Mouse (Mus musculus) 3T3-L1 (cell line): ENCODE data around the gene Phb2.

Experiments
- DNase-seq: peaks from one replicate; pipeline ENCODE4 v3.0.0-alpha.2; 2015; ENCODE audit warnings: low read depth, low spot score

Gene Phb2

DNA sequence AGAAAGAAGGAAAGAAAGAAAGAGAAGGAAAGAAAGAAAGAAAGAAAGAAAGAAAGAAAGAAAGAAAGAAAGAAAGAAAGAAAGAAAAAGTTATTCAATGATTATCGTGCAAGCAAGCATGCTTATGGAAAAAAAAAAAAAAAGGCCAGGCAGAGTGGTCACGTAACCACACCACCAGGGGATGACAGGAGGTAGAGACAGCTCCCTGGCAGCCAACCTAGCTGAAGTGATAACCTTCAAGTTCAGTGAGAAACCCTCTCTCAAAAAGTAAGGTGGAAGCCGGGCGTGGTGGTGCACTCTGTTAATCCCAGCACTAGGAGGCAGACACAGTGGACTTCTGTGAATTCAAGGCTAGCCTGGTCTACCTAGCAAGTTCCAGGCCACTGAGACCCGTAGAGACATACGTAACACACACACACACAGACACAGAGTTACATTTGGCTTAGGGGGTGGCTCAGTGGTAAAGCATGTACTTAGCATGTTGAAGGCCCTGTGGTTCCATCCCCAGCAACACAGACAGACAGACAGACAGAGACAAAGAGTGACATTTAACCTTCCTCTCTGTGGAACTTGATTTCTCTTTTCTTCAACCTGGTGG lies 10.8 kb downstream of the Phb2 start:
- DNase-seq: no peak

DNA sequence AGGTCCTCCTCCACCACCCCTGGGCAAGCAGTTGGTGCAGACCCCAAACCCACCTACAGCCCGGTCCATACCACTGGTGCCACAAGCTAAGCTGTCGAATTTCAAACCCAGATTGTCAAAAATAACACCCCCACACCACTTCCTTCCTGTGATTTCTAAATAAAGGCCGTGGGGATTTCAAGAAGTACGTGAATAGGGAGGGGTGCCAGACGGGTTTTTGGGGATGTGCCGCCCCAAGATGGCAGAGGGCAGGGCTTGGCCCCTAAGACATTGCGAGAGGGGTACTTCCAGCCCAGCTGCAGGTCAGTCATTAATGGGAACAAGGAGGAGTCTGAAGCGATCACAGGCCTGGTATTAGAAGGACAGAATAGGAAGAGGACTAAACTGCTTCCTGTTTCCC lies 11.4 kb downstream of the Phb2 start:
- no peak for DNase-seq

DNA sequence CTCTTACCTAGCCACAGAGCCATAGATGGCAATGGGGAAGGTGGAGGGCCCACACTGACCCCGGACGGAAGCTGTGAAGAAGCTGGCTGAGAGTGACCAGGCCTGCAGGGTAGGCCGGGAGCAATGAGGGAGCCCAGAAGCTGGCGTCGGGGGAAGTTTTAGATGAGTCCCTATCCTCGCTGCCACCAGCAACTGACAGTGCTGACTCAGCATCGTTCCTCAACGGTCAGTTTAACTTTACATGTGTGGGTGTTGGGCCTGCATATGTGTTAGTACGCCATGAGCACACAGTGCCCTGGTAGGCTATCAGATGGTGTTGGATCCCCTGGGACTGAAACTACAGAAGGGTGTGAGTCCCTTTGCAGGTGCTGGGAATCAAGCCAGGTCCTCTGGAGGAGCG lies 12.3 kb downstream of the Phb2 start:
- no peak for DNase-seq

DNA sequence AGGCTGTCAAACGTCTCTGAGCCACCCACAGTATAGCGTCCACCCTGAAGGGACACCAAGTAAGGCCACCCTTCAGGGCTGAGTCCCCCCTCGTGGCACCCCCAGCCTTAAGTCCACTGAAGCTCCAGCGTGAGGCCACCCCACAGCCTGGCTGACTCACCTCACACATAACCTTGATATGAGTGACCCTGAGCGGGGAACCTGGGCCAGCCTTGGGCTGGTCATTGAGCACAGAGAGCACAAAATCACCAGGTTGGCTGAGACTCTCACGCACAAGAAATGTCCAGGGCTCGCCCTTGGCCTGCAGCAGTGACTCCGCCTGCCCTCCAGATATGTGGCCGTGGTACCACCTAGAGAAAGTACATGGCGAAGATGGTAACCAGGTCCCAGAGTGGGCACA lies 16.5 kb downstream of the Phb2 start:
- DNase-seq: no peak

DNA sequence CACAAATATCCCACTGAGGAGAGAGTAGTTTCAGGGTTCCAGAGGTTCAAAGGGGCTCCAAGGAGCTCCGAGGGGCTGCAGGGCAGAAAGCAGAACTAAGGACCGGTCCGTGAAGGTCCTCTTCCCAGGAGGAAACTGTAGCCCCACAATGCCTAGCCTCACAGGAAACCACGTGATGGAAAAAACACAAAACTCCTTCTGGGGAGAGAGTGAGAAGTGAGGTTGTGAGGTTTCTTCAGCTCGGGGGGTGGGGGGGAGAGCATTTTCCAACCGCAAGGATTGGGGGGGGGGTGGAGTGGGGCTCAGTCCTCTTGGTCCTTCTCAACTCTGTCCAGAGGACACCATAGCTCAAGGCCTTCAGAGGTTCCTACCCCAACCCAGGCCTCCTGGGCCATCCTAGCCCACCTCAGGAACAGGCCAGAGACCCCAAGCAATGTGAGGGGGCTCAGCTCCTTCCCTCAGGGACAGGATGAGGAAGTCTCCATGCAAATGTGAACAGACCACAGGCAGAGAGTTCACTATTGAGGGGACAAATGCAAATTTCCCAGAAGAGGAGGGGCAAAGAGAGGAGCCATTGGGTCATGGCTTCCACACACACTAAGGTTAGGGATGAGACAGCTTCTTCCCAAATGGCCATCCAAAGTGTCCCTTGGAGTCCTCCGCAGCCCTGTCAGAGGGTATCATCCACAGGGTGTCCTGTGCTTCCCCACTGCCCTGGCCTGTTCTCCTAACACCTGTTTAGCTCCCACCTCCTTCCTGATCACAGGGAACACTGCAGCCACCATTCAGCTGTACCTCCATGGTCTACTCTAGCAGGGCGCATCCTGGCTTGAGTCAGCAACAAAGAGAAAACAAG lies 17.9 kb downstream of the Phb2 start:
- no peak for DNase-seq

DNA sequence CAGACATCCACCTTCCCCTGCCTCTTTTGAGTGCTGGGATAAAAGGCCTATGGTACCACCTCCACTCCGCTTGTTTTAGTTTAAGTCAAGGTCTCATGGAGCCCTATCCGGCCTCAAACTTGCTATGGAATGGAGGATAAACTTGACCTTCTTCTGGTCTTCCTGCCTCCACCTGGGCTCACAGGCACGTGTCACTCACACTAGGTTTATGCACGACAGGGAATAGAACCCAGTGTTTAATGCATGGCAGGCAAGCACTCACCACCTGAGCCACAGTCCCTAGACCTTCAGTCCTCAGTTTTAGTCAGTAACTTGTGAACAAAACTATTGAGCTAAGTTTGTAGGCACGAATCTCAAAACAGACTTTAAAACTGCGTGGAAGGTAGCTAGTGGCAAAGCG lies 18.9 kb downstream of the Phb2 start:
- DNase-seq: no peak

DNA sequence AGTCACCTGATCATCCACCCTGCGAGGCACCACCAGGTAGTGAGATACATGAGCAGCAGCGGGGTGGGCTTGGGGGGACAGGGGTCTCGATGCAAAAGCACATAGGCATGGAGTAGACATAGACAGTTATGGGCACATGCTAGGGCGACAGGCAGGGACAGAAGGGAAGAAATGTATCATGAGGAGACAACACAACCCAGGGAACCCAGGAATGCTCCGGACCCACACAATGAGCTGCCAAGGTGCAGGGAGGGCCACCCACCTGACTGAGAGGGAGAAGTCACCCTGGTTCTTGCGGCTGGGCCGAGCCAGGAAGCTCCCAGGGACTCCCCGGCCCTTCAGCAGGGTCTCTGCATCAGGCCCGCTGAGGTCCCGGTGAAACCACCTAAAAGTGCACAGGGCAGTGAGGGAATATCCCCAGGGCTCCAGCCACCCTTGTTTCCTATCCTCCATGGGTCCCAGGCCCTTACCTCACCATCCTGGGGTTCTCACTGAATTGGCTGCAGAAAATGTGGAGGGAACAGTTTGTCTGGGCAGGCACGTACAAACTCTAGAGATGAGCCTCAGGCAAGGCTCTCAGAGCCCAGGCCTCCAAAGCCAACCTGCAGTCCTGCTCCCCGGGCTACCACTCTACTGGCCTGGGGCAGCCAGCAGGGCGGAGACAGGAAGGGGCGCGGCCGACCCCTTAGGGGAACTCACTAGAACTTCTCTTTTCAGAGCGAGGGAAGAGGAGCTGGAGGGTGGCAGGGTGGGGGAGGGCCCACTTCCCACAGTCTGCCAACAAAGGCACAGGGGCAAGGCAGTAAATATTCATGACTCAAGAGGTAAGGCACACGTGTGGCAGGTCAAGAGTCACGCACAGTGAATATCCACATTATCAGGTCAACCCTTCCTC lies 20.6 kb downstream of the Phb2 start:
- DNase-seq: no peak

DNA sequence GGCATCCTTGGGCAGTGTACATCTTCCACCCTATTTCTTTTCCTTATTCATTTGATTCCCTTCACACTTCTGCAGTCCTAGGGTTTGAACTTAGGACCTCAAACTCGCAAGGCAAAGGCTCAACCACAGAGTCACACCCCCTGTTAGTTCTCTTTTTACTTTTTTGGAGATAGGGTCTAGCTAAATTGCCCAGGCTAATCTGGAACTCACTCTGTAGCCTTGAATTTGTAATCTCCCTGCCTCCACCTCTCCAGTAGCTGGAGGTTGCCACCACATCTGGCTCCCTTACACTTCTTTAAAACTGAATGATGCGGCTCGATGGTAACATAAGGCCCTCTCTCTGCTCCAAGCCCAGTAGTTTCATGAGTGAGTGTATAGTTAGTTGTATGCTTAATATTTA lies 22.3 kb downstream of the Phb2 start:
- no peak for DNase-seq

DNA sequence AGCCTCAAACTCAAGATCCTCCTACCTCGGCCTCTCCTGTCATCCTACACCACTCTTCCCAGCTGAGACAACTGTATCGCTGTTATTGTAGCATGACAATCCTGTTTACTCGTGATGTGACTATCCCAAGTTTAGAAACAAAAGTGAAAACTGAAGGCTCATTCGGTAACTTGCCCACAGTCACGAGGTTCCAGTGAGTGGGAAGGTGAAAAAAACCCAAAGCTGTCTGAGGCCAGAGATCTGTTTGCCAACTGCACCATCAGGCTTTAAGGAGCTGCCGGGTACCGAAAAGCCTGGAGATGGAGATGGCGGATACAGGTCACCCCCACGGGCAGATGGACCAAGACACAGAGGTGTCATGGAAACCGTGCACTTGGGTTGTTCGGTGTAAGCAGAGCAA lies 24.9 kb downstream of the Phb2 start:
- no peak for DNase-seq

DNA sequence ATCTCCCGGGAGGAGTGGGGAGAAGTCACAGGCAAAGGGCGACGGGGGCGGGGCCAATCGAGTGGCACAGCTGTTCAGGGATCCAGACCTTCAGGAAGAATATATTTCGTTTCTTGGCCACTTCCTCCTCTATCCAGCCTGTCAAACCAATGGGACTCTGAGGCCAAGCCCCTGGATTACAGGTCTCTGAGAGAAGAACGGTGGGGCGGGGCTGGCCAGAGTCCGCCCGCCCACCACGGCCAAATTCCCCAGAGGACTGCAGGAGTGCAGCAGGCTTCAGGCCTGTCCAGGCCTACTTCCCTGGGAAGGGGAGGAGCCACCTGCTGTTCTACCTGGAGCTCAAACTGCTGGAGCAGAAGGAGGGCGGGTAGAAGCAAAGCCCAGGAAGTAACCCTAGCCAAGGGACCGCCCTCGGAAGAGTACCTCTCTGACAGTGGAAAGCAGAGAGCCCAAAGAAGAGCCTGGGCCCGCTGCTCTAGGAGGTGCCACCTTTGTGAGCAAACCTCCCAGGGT lies 26.4 kb downstream of the Phb2 start, which contains the start of gene Ptpn6:
Gene Ptpn6, minus strand, starts transcription at position 204 of the 513 bp plus-strand sequence.
- DNase-seq: peak; percentile 38

DNA sequence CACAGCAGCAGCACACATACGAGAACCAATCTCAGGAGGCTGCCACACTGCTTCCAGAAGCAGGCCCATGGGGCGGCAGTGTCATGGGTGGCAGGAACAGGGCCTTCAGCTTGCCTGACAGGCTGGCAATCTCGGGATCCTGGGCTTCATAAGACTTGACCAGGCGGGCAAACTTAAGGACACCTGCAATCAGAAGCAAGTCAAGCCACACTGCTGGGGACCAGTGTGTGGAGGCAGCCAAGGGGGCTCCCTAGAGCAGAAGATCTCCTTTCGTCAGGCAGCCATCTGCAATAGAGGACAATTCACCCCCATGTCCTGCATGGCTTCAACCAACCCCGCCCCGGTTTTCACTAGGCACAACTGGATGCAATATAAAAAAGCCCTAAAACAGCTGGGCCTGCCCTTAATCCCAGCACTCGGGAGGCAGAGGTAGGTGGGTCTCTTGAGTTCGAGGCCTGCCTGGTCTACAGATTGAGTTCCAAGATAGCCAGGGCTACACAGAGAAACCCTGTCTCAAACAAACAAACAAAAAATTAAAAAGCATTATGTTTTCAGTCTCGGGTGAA lies 27.2 kb downstream of the Phb2 start:
- DNase-seq: no peak

DNA sequence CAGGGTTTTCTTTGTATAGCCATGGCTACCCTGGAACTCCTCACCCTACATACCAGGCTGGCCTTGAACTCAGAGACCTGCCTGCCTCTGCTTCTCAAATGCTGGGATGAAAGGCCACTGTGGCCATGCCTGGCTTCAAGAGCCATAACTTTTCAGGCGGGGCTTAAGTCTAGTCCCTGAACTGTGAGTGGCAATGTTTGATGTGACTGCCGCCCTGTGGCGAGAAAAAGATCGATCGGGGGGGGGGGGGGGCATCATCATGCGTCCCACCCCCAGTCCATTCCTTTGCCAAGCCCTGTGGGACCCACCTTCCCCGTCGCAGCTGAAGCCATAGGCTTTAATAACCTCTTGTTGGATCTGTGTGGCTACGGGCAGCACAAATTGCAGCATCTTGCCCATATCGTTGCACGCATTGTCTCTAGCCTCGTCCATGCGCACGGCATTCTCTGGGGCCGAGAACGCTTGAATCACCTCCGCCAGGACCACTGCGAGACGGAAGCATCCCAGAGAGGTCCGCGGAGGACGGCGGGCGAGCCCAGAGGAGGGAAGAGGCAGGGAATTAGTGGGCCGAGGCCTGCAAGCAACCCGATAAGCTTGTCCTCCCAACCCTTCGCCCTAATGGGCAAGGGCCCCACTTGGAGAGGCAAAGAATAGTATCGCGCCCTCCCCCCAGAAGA lies 28.2 kb downstream of the Phb2 start:
- peak; percentile 87 for DNase-seq

DNA sequence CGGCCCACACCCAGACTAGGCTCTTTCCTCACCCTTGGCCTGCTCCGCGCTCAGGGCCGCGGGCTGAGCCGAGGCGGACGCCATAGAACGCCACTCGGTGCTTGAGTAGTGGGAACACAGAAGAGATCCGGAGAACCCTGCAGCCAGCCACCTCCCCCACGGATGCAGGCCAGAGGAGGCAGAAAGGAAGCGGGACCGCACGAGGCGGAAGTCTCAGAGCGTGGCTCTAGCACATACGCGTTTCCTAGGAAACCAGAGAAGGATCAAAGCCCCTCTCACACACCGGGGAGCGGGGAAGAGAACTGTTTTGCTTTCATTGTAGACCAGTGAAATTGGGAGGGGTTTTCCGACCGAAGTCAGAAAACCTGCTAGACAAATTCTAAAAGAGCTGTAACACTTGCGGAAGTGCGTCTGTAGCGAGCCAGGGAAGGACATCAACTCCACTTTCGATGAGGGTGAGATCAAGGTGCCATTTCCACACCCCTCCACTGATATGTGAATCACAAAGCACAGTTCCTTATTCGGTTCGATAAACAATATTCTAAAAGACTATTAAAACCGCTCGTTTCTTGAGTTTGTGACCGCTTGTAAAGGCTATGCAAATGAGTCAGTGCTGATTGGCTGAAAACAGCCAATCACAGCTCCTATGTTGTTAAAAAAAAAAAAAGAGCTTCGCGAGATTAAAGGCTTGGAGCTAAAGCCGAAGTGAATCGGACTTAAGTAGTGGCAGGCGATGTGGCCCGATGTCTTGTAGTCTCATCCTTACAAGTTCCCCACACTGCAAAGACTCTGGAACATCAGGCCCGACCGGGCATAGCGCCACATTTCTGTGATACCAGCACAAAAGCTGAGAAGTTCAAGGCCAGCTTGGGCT lies 29.0 kb downstream of the Phb2 start, which contains the start of gene Grcc10:
Gene Grcc10, minus strand, starts transcription at position 487 of the 874 bp plus-strand sequence.
- peak; percentile 99 for DNase-seq

DNA sequence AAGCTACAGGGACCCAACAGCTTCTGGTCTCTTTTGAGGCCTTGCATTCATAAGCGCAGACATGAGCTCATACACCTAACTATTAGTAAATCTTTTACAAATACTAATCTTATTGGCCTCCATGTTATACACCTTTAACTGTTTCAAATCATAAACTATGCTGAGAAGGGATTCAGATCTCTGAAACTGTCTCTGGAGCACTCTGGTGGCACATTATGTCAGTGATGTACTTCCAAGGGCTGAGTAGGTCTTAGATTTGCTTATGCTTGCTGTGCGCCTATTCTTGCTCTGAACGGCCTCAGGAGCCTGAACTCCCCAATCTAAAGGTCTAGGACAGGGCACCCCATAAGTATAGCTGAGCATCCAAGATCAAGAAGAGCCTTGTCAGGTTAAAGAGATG lies 29.7 kb downstream of the Phb2 start:
- peak; percentile 38 for DNase-seq

DNA sequence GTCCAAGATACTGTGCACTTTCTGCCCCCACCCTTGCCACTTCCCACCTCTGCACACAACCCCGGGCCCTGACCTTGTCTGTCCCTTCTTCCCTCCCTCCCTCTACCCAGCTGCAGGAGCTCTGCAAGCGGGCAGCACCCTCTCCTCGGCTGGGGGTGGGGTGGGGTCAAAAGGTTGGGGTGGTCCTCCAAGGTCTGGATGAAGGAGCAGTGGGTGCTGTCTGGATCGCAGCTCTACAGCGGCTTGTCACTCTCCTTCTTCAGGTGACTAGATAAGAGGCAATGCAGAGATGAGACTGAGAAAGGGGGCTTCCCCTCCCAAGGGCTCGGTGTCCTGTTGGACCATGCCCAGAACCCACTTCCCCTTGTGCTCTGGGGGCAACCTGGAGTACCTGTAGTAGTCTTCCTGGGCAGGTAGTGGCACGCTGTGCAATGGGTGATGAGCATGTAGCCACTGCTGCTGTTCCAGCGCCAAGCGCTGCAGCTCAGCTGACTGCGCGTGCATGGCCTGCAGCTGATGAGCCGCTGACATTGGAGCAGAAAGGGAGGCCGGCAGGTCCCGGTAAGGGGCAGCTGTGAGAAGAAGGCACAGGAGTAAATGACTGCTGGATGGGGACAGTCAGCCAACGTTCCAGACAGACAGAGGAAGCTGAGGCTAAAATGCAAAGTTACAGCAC lies 30.8 kb downstream of the Phb2 start:
- no peak for DNase-seq

DNA sequence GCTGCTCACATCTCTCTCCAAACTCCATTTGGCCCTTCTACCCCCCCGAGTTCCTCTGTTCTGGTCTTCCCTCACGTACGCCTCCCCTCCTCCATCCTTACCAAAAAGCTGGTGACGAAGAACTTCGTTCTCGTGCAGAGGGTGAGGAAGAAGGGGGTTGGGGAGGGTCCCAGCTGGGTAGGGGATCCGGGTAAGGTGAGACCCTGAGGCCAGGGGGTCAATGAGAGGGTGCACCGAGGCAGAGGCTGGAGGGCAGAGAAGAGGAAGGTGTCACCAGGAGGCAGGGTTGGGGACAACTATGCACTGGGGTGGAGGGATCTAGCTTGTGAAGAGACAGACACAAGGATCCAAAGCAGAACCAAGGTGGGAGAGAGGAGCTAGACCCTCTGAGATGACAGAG lies 31.5 kb downstream of the Phb2 start:
- DNase-seq: no peak

DNA sequence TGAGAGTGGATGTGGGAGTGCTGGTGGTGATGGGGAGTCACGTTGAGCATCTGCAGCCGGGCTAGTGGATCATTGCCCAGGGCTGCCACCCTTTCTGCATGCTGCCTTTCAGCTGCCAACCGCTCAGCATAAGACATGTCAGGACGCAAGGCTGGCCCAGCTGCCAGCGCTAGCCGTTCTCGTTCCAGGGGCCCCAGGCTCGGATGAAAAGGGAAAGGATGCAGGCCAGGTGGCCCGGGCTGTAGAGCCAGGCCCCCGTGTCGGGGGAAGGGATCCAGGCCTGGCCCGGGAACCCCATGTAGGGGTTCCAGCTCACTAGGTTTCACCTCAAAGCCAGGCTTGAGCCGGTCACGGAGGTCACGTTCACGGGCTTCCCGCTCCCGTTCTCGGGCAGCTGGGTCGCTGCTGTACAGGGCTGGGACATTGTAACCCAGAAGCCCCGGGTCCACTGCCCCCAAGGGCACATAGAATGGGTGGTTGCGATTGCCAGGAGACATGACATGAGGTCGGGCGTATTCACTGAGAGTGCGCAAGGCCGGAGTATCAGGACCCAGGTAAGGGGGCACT lies 32.7 kb downstream of the Phb2 start:
- no peak for DNase-seq

DNA sequence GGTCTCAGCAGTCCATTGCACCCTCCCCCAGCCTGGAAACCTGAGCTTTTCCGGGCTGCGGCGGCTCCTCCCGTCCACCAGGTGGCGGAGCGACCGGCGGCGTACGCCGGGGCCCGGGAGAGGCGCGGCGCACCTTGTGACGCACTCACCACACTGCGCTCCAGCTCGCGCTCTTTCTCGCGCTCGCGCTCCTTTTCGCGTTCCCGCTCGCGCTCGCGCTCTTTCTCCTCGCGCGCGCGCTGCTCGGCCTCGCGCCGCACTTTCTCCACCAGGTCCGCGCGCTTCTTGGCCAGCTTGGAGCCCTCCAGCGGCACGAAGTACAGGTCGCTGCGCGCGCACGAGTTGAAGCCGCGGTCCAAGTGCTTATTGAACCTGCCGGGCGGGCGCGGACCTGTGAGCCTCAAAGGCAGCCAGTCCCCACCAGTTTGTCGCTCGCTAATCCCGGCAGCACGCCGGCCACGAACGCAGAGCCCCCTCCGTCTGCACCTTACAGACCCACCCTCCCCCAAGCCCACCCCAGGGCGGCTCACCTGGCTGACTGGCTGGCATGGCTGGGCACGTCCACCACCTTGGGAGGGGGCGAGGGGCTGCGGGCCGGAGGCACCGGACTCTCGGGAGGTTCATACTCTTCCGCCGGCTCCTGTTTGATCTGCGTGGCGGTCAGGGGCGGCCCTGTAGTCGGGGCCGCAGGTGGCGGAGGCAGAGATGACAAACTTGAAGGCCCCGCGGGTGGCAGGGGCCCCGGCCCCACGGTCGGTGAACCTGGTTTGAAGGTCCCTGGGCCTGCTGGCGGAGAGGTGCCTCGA lies 33.6 kb downstream of the Phb2 start:
- no peak for DNase-seq

DNA sequence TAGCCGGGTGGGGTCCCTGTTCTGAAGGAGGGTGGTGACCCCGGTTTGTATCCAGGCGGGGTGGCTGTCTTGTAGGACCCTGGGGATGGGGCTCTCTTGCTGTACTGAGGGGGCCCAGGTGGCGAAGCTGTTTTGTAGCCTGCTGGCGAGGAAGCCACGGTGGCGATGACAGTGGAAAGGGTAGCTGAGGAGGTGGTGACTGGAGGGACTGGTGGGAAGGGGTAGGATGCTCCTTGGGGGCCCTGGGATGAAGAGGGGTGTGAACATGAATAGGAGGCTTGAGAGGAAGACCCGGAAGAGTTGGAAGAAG lies 34.1 kb downstream of the Phb2 start:
- DNase-seq: no peak
